Mouse (Mus musculus) brain, embryonic 14.5 days (tissue): ENCODE data around the gene 5730409E04Rik.

Experiments
- CTCF ChIP-seq: fragments of 200-500 bp; IDR thresholded peaks from 2 replicates; pipeline ENCODE4 v1.5.1; 2012; ENCODE audit warnings: inconsistent platforms, mild to moderate bottlenecking, moderate library complexity, borderline replicate concordance; ENCODE audit not compliant: insufficient read depth, insufficient read length; ENCODE audit errors: extremely low read depth
- POLR2A ChIP-seq: fragments of 200-500 bp; IDR thresholded peaks from 2 replicates; pipeline ENCODE4 v1.6.1; 2012; ENCODE audit warnings: mild to moderate bottlenecking, inconsistent platforms, borderline replicate concordance; ENCODE audit not compliant: poor library complexity, insufficient read depth, insufficient read length, severe bottlenecking; ENCODE audit errors: extremely low read depth

DNA sequence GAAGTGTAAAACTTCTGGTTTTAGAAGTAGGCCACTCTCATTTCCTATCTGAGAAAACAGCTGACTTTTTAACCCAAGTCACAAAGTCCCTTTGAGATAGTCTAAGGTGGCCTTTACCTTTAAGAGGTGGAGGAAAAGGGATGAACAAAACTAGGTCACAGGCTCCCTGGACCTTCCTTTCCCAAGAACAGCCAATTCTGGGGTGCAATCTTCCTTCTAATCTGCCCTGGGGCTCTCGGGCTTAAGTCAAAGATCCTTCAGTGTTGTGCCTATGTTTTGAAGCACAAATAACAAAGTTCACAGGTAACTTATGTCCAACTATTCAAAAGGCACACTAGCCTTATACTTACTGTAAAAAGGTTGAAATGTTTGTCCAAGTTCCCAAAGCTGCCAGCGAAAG is 5.5 kb upstream of the 5730409E04Rik start:
- TF ChIP-seq CTCF, result no peak
- TF ChIP-seq POLR2A, result no peak
